Mouse (Mus musculus) embryonic fibroblast, embryonic 13.5 days (primary cell): ENCODE results near the gene Plekha7.

Source experiments
- CTCF ChIP-seq: IDR thresholded peaks from 2 replicates; pipeline ENCODE4 v1.5.1; 2011; ENCODE audit warnings: mild to moderate bottlenecking, control low read depth, low read length, moderate library complexity, borderline replicate concordance; ENCODE audit not compliant: insufficient read depth
- POLR2A ChIP-seq: IDR thresholded peaks from 2 replicates; pipeline ENCODE4 v1.6.1; 2011; ENCODE audit warnings: low read depth, mild to moderate bottlenecking, control low read depth, low read length, moderate library complexity

DNA sequence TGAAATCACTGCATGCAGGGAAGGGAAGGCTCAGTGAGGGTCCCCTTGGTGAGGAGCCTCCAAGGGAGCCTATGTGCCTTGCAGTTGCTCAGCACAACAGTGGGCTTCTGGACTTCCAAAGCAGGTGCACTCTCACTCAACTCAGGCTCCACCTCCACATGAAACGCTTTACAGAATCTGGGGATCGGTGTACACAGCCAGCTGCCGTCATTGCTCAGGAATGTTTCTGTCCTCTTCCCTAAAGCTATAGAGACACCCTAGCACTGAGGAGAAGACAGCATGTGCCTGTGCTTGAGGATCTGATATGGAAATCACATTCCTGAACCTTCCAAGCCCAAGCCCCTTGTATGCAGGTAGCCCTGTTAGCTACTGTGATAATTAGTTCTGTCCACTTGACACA is 120.7 kb downstream of the Plekha7 start:
- TF ChIP-seq POLR2A (no peak), CTCF (no peak)
